Mouse (Mus musculus) heart, embryonic 12.5 days (tissue): ENCODE measurements around the gene March5. TPM values are rescaled to one million over a fixed set of nuclear protein-coding genes. Genes with fewer than 3 reads are reported as not detected.

Experiments used
- ATAC-seq: fragments of 200-750 bp; cut with Nextera tagmentation; 2 replicates; pipeline ENCODE4 v1.8.0; 2017; ENCODE audit warnings: moderate TSS enrichment, moderate library complexity; ENCODE audit not compliant: insufficient number of reproducible peaks, low FRiP score
- H3K27ac ChIP-seq: fragments of 300-500 bp; sonication (generic); 2 replicates; pipeline ENCODE4 v1.5.1; 2016; ENCODE audit warnings: mild to moderate bottlenecking, moderate library complexity; ENCODE audit not compliant: poor library complexity, severe bottlenecking
- H3K27me3 ChIP-seq: fragments of 300-500 bp; sonication (generic); replicated peaks from 2 replicates; pipeline ENCODE4 v1.6.1; 2016; ENCODE audit warnings: mild to moderate bottlenecking, moderate library complexity
- H3K36me3 ChIP-seq: fragments of 300-500 bp; sonication (generic); 2 replicates; pipeline ENCODE4 v1.6.1; 2016; ENCODE audit warnings: mild to moderate bottlenecking, moderate library complexity
- H3K4me1 ChIP-seq: fragments of 300-500 bp; sonication (generic); replicated peaks from 2 replicates; pipeline ENCODE4 v1.6.1; 2016; ENCODE audit warnings: mild to moderate bottlenecking
- H3K4me2 ChIP-seq: fragments of 300-500 bp; sonication (generic); 2 replicates; pipeline ENCODE4 v1.6.1; 2016; ENCODE audit warnings: mild to moderate bottlenecking, moderate library complexity
- H3K4me3 ChIP-seq: fragments of 300-500 bp; sonication (generic); 2 replicates; pipeline ENCODE4 v1.5.1; 2016; ENCODE audit warnings: mild to moderate bottlenecking
- H3K9ac ChIP-seq: fragments of 300-500 bp; sonication (generic); 2 replicates; pipeline ENCODE4 v1.6.1; 2016; ENCODE audit warnings: mild to moderate bottlenecking, moderate library complexity
- H3K9me3 ChIP-seq: fragments of 300-500 bp; sonication (generic); replicated peaks from 2 replicates; pipeline ENCODE4 v1.6.1; 2016; ENCODE audit warnings: mild to moderate bottlenecking, moderate library complexity
- WGBS: fragments of 180-500 bp; shearing (Covaris S2); methylation state at CpG from one replicate; pipeline ENCODE4 v1.1.7; 2016; 5-methylcytosine and 5-hydroxymethylcytosine counted together
- polyA plus RNA-seq: library from polyadenylated mRNA; unstranded; fragments of >200 nt; fragmentation: Nextera tagmentation; extraction: Ambion mirVana; gene quantifications from 2 replicates; pipeline ENCODE4 v1.2.1, GENCODE M21; 2016

March5 gene
- polyA plus RNA-seq, 1 experiment from 2014 or later: 103 TPM

GRCm38 (mm10) chr19:37238651-37239050 is 31.3 kb downstream of the March5 start:
- peak; percentile 41 for ATAC-seq
- WGBS: 17% methylated on average over 7 of the region's 7 CpGs
- Histone ChIP-seq H3K4me3 (no peak overlapping the region), H3K9ac (no peak overlapping the region), H3K27ac (no peak overlapping the region), H3K9me3 (no peaks in the 10 kb centered on the region), H3K4me1 (peaks cover 12% of the 10 kb centered on the region), H3K27me3 (peaks cover 33% of the 10 kb centered on the region), H3K4me2 (peak overlapping the region; percentile 20; the same call in 1 of the 2 replicates), H3K36me3 (no peaks in the 10 kb centered on the region)

- no peak overlapping the region for H3K4me3 ChIP-seq
- H3K27me3 ChIP-seq: peaks cover 30% of the 10 kb centered on the region
- no peak overlapping the region for H3K27ac ChIP-seq
- H3K9me3 ChIP-seq: no peaks in the 10 kb centered on the region
- peaks cover 8% of the 10 kb centered on the region for H3K4me1 ChIP-seq
- no peak for ATAC-seq
- no peaks in the 10 kb centered on the region for H3K36me3 ChIP-seq
- 15% methylated on average over 4 of the region's 4 CpGs for WGBS
- no peak overlapping the region for H3K9ac ChIP-seq
- H3K4me2 ChIP-seq: no peak overlapping the region
These were observed 31.8 kb downstream of the March5 start for GRCm38 (mm10) chr19:37239096-37239495.

GRCm38 (mm10) chr19:37241201-37241600 is 33.9 kb downstream of the March5 start:
- 61% methylated on average over 5 of the region's 5 CpGs for WGBS
- Histone ChIP-seq H3K4me3 (no peak overlapping the region), H3K4me1 (peaks cover 5% of the 10 kb centered on the region), H3K27me3 (peaks cover 9% of the 10 kb centered on the region), H3K9ac (no peak overlapping the region), H3K9me3 (peaks cover 5% of the 10 kb centered on the region; the same call in 1 of the 2 replicates), H3K4me2 (no peak overlapping the region), H3K36me3 (no peaks in the 10 kb centered on the region), H3K27ac (no peak overlapping the region)
- no peak for ATAC-seq

GRCm38 (mm10) chr19:37242707-37243106 is 35.4 kb downstream of the March5 start:
- H3K36me3 ChIP-seq: no peaks in the 10 kb centered on the region
- no peak overlapping the region for H3K27ac ChIP-seq
- peaks cover 4% of the 10 kb centered on the region for H3K4me1 ChIP-seq
- no peak for ATAC-seq
- WGBS: 58% methylated on average over 2 of the region's 2 CpGs
- no peak overlapping the region for H3K9ac ChIP-seq
- H3K4me2 ChIP-seq: no peak overlapping the region
- 0 out of 2 replicates have a peak, but pooled peaks cover 3% of the 10 kb centered on the region for H3K27me3 ChIP-seq
- no peak overlapping the region for H3K4me3 ChIP-seq
- H3K9me3 ChIP-seq: peaks cover 5% of the 10 kb centered on the region; the same call in 1 of the 2 replicates

GRCm38 (mm10) chr19:37246859-37247258 is 39.5 kb downstream of the March5 start:
- Histone ChIP-seq H3K9me3 (peaks cover 5% of the 10 kb centered on the region; the same call in 1 of the 2 replicates), H3K4me1 (no peaks in the 10 kb centered on the region), H3K4me2 (no peak overlapping the region), H3K36me3 (no peaks in the 10 kb centered on the region), H3K9ac (no peak overlapping the region), H3K27ac (no peak overlapping the region), H3K27me3 (no peaks in the 10 kb centered on the region), H3K4me3 (no peak overlapping the region)
- no peak for ATAC-seq
- 42% methylated on average over 3 of the region's 3 CpGs for WGBS

- H3K36me3 ChIP-seq: no peaks in the 10 kb centered on the region
- H3K9me3 ChIP-seq: peaks cover 5% of the 10 kb centered on the region; the same call in 1 of the 2 replicates
- H3K4me2 ChIP-seq: no peak overlapping the region
- no peaks in the 10 kb centered on the region for H3K27me3 ChIP-seq
- H3K4me3 ChIP-seq: no peak overlapping the region
- no peaks in the 10 kb centered on the region for H3K4me1 ChIP-seq
- no peak overlapping the region for H3K9ac ChIP-seq
- no peak overlapping the region for H3K27ac ChIP-seq
- ATAC-seq: no peak
- WGBS: 70% methylated on average over 3 of the region's 3 CpGs
These were observed 40.9 kb downstream of the March5 start for GRCm38 (mm10) chr19:37248199-37248598.

- Histone ChIP-seq H3K9me3 (no peaks in the 10 kb centered on the region), H3K4me3 (no peak overlapping the region), H3K4me2 (no peak overlapping the region), H3K4me1 (no peaks in the 10 kb centered on the region), H3K9ac (no peak overlapping the region), H3K36me3 (no peaks in the 10 kb centered on the region), H3K27ac (no peak overlapping the region), H3K27me3 (no peaks in the 10 kb centered on the region)
- ATAC-seq: no peak
- 61% methylated on average over 6 of the region's 6 CpGs for WGBS
These were observed 44.8 kb downstream of the March5 start for GRCm38 (mm10) chr19:37252104-37252503.

GRCm38 (mm10) chr19:37255321-37255720 is 48.0 kb downstream of the March5 start:
- WGBS: 83% methylated on average over 9 of the region's 9 CpGs
- ATAC-seq: no peak
- no peak overlapping the region for H3K9ac ChIP-seq
- no peaks in the 10 kb centered on the region for H3K36me3 ChIP-seq
- H3K4me2 ChIP-seq: no peak overlapping the region
- no peak overlapping the region for H3K27ac ChIP-seq
- H3K4me1 ChIP-seq: no peaks in the 10 kb centered on the region
- no peaks in the 10 kb centered on the region for H3K27me3 ChIP-seq
- H3K4me3 ChIP-seq: no peak overlapping the region
- no peaks in the 10 kb centered on the region for H3K9me3 ChIP-seq

GRCm38 (mm10) chr19:37262389-37262788 is 55.0 kb downstream of the March5 start:
- H3K4me3 ChIP-seq: no peak overlapping the region
- ATAC-seq: no peak
- no peak overlapping the region for H3K4me2 ChIP-seq
- H3K27me3 ChIP-seq: no peaks in the 10 kb centered on the region
- 76% methylated on average over 4 of the region's 4 CpGs for WGBS
- H3K9ac ChIP-seq: no peak overlapping the region
- H3K9me3 ChIP-seq: no peaks in the 10 kb centered on the region
- H3K36me3 ChIP-seq: no peaks in the 10 kb centered on the region
- H3K4me1 ChIP-seq: 0 out of 2 replicates have a peak, but pooled peaks cover 3% of the 10 kb centered on the region
- H3K27ac ChIP-seq: no peak overlapping the region

- ATAC-seq: no peak
- Histone ChIP-seq H3K4me3 (no peak overlapping the region), H3K27ac (no peak overlapping the region), H3K9me3 (no peaks in the 10 kb centered on the region), H3K36me3 (peaks cover 5% of the 10 kb centered on the region), H3K27me3 (no peaks in the 10 kb centered on the region), H3K9ac (no peak overlapping the region), H3K4me1 (0 out of 2 replicates have a peak, but pooled peaks cover 3% of the 10 kb centered on the region), H3K4me2 (no peak overlapping the region)
- WGBS: 67% methylated on average over 8 of the region's 8 CpGs
These were observed 56.2 kb downstream of the March5 start for GRCm38 (mm10) chr19:37263566-37263942.

GRCm38 (mm10) chr19:37263943-37264897 is 56.9 kb downstream of the March5 start:
- no peak overlapping the region for H3K4me3 ChIP-seq
- H3K27ac ChIP-seq: no peak overlapping the region
- H3K4me2 ChIP-seq: 0 out of 2 replicates have a peak overlapping the region, but pooled peaks have one; percentile 6
- no peak overlapping the region for H3K9ac ChIP-seq
- H3K36me3 ChIP-seq: peaks cover 11% of the 10 kb centered on the region
- no peaks in the 10 kb centered on the region for H3K27me3 ChIP-seq
- H3K9me3 ChIP-seq: no peaks in the 10 kb centered on the region
- ATAC-seq: no peak
- 0 out of 2 replicates have a peak, but pooled peaks cover 3% of the 10 kb centered on the region for H3K4me1 ChIP-seq
- 63% methylated on average over 23 of the region's 23 CpGs for WGBS
